Mouse (Mus musculus): ENCODE measurements around the gene Scn5a. TPM values are rescaled to one million over a fixed set of nuclear protein-coding genes. Genes with fewer than 3 reads are reported as not detected.

The Scn5a gene
- total and polyA plus RNA-seq, 2 experiments from 2014 or later = 0.77 to 8.2 TPM

DNA sequence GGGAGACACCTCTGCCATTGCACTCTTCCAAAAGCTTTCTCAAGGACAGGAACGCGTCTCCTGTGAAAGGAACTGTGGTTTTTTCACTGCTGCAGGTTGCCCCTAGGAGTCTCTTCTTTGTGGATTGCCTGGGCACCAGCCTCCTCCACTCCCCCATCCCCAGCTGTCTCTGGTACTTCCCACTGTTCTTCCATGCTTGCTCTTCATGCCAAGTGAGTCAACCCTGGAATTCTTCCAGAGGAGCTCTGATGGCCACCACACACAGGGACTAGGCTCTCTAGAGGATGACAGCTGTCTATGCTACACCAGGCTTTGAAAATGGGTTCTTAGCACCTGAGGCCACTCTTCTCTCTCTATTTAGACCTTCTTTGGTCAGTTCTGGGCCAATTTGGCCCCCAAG lies 1.8 kb downstream of the Scn5a start:
- H3K27ac ChIP-seq (ENCODE audit: low read depth, low read length) = no peak overlapping the region
- ATAC-seq (no peak), DNase-seq (no peak)
- no peak overlapping the region for H3K4me2 ChIP-seq (ENCODE audit: low read depth)
- H3K9ac ChIP-seq = no peak overlapping the region
- H3K36me3 ChIP-seq (ENCODE audit: insufficient read depth) = no peaks in the 10 kb centered on the region
- no peak for TF ChIP-seq CTCF (IDR thresholded peaks at IDR 0.05; ENCODE audit: low read depth)
- WGBS = 82% methylated on average over 2 of the region's 2 CpGs
- peaks cover 24% of the 10 kb centered on the region for H3K27me3 ChIP-seq (ENCODE audit: insufficient read depth, low read length)
- H3K9me3 ChIP-seq (ENCODE audit: low read length) = no peaks in the 10 kb centered on the region
- H3K4me1 ChIP-seq (ENCODE audit: insufficient read depth) = peaks cover 16% of the 10 kb centered on the region; the same call in 1 of the 2 replicates
- H3K4me3 ChIP-seq (ENCODE audit: low read depth, low read length) = no peak overlapping the region

DNA sequence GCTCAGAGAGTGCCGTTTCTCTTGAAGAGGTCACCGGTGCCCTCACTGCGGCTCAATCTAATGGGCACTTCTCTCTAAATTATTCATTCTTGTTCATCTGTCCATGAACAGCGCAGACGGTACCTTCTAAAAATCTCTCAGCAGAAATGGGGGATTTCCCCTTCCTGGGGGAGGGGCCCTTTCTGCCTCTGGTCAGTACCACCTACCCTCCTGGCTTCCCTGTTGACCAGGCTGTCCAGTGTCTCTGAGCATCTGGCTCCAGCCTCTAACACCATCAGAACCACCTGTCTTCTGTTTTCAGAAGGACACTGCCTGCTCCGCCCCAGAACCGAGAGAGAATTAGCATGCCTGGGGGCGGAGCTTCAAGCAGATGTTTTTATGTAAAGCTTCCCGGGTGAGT lies 3.1 kb downstream of the Scn5a start:
- no peaks in the 10 kb centered on the region for H3K9me3 ChIP-seq (ENCODE audit: low read length)
- 66% methylated on average over 9 of the region's 9 CpGs for WGBS

DNA sequence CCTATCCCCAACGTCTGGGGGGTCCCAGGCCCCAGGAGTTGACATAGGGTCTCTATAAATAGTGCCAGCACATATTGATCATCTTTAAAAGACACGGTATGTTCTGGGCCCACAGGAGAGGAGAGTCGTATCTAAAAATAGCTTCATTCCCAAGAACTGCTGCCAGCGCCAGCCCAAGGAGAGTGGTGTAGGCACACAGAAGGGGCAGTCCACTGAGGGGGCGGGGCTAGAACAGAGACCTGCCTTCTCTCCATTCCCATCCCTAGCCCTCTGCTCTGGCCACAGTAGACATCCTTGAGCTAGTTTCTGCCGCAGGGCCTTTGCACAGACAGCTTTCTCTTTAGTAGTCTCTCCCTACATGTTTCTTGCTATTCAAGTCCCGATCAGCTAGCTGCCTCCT lies 4.5 kb downstream of the Scn5a start:
- no peak overlapping the region for H3K9ac ChIP-seq
- H3K36me3 ChIP-seq (ENCODE audit: insufficient read depth) = no peaks in the 10 kb centered on the region
- no peaks in the 10 kb centered on the region for H3K9me3 ChIP-seq (ENCODE audit: low read length)
- H3K4me2 ChIP-seq (ENCODE audit: low read depth) = no peak overlapping the region
- ATAC-seq (no peak), DNase-seq (no peak)
- H3K27me3 ChIP-seq (ENCODE audit: insufficient read depth, low read length) = peaks cover 24% of the 10 kb centered on the region
- no peak for TF ChIP-seq CTCF (IDR thresholded peaks at IDR 0.05; ENCODE audit: low read depth)
- H3K27ac ChIP-seq (ENCODE audit: low read depth, low read length) = no peak overlapping the region
- 75% methylated on average over 7 of the region's 7 CpGs for WGBS
- H3K4me3 ChIP-seq (ENCODE audit: low read depth, low read length) = no peak overlapping the region
- H3K4me1 ChIP-seq (ENCODE audit: insufficient read depth) = peaks cover 16% of the 10 kb centered on the region; the same call in 1 of the 2 replicates

More for the DNA sequence above, 3.1 kb downstream of the Scn5a start:
- Histone ChIP-seq H3K27me3 (ENCODE audit: insufficient read depth, low read length) (peaks cover 24% of the 10 kb centered on the region), H3K9ac (no peak overlapping the region), H3K4me2 (ENCODE audit: low read depth) (no peak overlapping the region), H3K27ac (ENCODE audit: low read depth, low read length) (no peak overlapping the region), H3K4me1 (ENCODE audit: insufficient read depth) (peaks cover 16% of the 10 kb centered on the region; the same call in 1 of the 2 replicates), H3K4me3 (ENCODE audit: low read depth, low read length) (no peak overlapping the region), H3K36me3 (ENCODE audit: insufficient read depth) (no peaks in the 10 kb centered on the region)
- DNase-seq (no peak), ATAC-seq (no peak)
- no peak for TF ChIP-seq CTCF (IDR thresholded peaks at IDR 0.05; ENCODE audit: low read depth)

DNA sequence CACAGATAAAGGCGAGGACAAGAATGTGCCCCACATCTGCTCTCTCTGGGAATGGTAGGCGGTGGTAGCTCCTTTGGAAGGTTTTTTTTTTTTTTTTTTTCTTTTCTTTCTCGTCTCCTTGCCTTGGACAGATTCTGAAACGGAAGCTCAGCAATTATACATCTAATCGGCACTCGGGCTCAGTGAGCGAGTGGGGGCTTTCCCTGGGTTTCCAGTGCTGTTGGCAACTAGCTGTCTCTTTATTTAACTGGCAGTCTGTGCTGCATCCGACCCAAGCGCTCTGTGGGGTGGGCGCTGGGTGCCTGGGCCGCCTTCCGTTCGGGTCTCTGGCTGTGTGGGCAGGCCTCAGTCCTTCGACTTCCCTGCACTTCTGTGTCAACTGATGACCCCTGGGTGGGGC lies 5.8 kb downstream of the Scn5a start:
- ATAC-seq (peak; percentile 17; the same call in 1 of the 2 replicates), DNase-seq (no peak)
- Histone ChIP-seq H3K27me3 (ENCODE audit: insufficient read depth, low read length) (peaks cover 17% of the 10 kb centered on the region), H3K9ac (no peak overlapping the region), H3K9me3 (ENCODE audit: low read length) (no peaks in the 10 kb centered on the region), H3K4me3 (ENCODE audit: low read depth, low read length) (no peak overlapping the region), H3K4me1 (ENCODE audit: insufficient read depth) (0 out of 2 replicates have a peak, but pooled peaks cover 9% of the 10 kb centered on the region), H3K4me2 (ENCODE audit: low read depth) (no peak overlapping the region), H3K36me3 (ENCODE audit: insufficient read depth) (no peaks in the 10 kb centered on the region), H3K27ac (ENCODE audit: low read depth, low read length) (no peak overlapping the region)
- 23% methylated on average over 14 of the region's 14 CpGs for WGBS
- no peak for TF ChIP-seq CTCF (IDR thresholded peaks at IDR 0.05; ENCODE audit: low read depth)

DNA sequence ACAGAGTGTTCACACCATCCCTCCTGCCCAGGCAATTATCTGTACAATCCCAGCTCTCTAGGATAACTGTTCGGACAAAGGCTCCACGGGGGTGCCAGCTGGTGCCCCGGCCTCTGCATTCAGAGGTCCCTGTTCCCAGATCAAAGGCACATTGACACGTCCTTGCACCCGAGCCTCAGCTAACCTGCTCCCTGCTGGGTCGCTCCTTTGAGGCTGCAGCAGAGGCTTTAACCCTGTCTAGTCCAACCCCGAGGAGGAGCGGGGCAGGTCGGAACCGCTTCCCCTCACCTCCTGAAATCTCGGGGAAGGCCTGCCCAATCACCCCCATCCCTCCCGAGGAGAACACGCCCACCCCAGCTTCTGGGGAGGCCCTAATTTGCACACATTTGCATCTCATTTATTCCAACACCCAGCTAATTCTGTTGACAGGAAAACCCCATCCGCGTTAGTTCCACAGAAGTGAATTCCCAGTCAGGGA lies 7.4 kb downstream of the Scn5a start:
- 2% methylated on average over 15 of the region's 15 CpGs for WGBS
- no peaks in the 10 kb centered on the region for H3K9me3 ChIP-seq (ENCODE audit: low read length)
- peaks cover 10% of the 10 kb centered on the region; the same call in 1 of the 2 replicates for H3K27me3 ChIP-seq (ENCODE audit: insufficient read depth, low read length)
- H3K27ac ChIP-seq (ENCODE audit: low read depth, low read length) = no peak overlapping the region
- H3K4me2 ChIP-seq (ENCODE audit: low read depth) = peak overlapping the region; percentile 44
- TF ChIP-seq CTCF (IDR thresholded peaks at IDR 0.05; ENCODE audit: low read depth) = no peak
- DNase-seq (peak; percentile 42), ATAC-seq (peak; percentile 69)
- H3K9ac ChIP-seq = peak overlapping the region; percentile 31; the same call in 1 of the 2 replicates
- 0 out of 2 replicates have a peak, but pooled peaks cover 9% of the 10 kb centered on the region for H3K4me1 ChIP-seq (ENCODE audit: insufficient read depth)
- H3K4me3 ChIP-seq (ENCODE audit: low read depth, low read length) = peak overlapping the region; percentile 1
- no peaks in the 10 kb centered on the region for H3K36me3 ChIP-seq (ENCODE audit: insufficient read depth)

DNA sequence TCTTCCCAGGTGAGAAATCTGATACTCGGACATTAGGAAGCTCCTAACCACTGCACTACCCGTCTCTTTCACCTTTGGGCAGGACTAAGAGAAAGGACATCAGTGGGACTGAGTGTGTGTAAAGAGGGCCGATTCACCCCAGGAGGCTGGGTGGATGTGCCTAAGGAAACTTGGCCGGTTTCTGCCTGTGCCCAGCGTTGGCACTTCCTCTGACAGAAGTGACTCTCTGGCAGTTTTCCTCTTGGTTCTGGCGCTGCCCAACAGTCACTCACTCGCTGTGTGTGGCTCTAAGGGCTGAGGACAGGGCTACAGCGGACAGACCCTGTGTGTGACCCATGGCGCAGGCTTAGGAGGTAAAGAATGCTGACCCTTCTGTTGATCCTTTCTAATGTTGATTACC lies 8.2 kb downstream of the Scn5a start:
- peak; percentile 25; the same call in 1 of the 2 replicates for ATAC-seq
- no peak overlapping the region for H3K27ac ChIP-seq (ENCODE audit: low read depth, low read length)
- no peak for DNase-seq
- no peaks in the 10 kb centered on the region for H3K36me3 ChIP-seq (ENCODE audit: insufficient read depth)
- H3K9ac ChIP-seq = no peak overlapping the region
- H3K27me3 ChIP-seq (ENCODE audit: insufficient read depth, low read length) = peaks cover 10% of the 10 kb centered on the region; the same call in 1 of the 2 replicates
- no peak for TF ChIP-seq CTCF (IDR thresholded peaks at IDR 0.05; ENCODE audit: low read depth)
- H3K4me1 ChIP-seq (ENCODE audit: insufficient read depth) = 0 out of 2 replicates have a peak, but pooled peaks cover 9% of the 10 kb centered on the region
- H3K4me2 ChIP-seq (ENCODE audit: low read depth) = no peak overlapping the region
- no peak overlapping the region for H3K4me3 ChIP-seq (ENCODE audit: low read depth, low read length)
- WGBS = 13% methylated on average over 9 of the region's 9 CpGs
- no peaks in the 10 kb centered on the region for H3K9me3 ChIP-seq (ENCODE audit: low read length)

DNA sequence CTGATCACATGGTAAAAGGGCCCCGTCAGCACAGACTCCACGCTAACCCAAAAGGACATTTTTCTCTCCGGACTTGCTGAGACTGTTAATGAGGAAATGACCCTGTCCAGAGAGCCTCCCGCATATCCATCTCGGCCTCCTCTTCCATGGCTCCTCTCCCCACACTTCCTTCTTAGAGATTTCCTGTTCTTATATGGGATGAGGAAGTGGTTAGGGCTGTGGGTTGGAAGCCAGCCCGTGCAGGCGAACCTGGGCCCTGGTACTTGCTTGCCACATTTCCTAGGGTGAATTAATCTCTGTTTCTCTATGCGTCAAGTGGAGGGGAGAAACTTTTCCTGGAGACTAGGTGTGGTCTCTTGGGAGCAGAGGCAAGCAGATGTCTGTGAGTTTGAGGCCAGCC lies 10.1 kb downstream of the Scn5a start:
- Histone ChIP-seq H3K4me2 (ENCODE audit: low read depth) (no peak overlapping the region), H3K4me1 (ENCODE audit: insufficient read depth) (0 out of 2 replicates have a peak, but pooled peaks cover 9% of the 10 kb centered on the region), H3K36me3 (ENCODE audit: insufficient read depth) (no peaks in the 10 kb centered on the region), H3K27ac (ENCODE audit: low read depth, low read length) (no peak overlapping the region), H3K27me3 (ENCODE audit: insufficient read depth, low read length) (peaks cover 6% of the 10 kb centered on the region; the same call in 1 of the 2 replicates), H3K9me3 (ENCODE audit: low read length) (no peaks in the 10 kb centered on the region), H3K4me3 (ENCODE audit: low read depth, low read length) (no peak overlapping the region), H3K9ac (no peak overlapping the region)
- TF ChIP-seq CTCF (IDR thresholded peaks at IDR 0.05; ENCODE audit: low read depth) = no peak
- WGBS = 82% methylated on average over 8 of the region's 8 CpGs
- no peak for DNase-seq
- no peak for ATAC-seq

Measured in forebrain, postnatal 0 days (tissue).